Mouse (Mus musculus) spleen, adult 2 months (tissue): ENCODE data around the gene Gatb.

Source experiments
- CTCF ChIP-seq: fragments of 200-500 bp; IDR thresholded peaks from 2 replicates; pipeline ENCODE4 v1.5.1; 2011; ENCODE audit warnings: mild to moderate bottlenecking, inconsistent platforms; ENCODE audit not compliant: insufficient read depth, insufficient read length, insufficient replicate concordance; ENCODE audit errors: extremely low read depth
- POLR2A ChIP-seq: fragments of 200-500 bp; IDR thresholded peaks from 2 replicates; pipeline ENCODE4 v1.6.1; 2011; ENCODE audit warnings: low read depth, low read length, inconsistent platforms

DNA sequence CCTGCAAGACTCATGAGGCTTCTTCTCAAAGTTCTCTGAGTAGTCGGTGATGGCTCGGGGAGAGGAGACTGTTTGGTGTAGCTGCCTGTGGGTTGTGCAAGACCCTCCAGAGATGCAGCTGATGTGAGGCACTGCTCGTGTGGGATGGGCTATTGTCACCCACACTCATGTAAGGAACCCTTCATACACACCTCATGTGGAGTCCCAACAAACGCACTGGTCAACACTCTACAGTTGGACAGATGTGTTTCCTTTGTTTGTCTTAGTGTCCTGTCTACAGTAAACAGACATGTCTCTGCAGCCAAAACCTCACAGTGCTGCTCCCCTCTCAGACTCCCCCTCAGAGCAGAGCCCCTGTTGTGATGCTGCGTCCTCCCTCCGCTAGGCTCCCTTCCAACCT lies 95.9 kb downstream of the Gatb start:
- TF ChIP-seq CTCF (no peak), POLR2A (no peak)
